Mouse (Mus musculus): ENCODE results near the gene Arhgef6.

The Arhgef6 gene

GRCm38 (mm10) chrX:57303188-57303878 is 35.2 kb downstream of the Arhgef6 start:
- DNase-seq (ENCODE audit: low read depth): no peak

DNA sequence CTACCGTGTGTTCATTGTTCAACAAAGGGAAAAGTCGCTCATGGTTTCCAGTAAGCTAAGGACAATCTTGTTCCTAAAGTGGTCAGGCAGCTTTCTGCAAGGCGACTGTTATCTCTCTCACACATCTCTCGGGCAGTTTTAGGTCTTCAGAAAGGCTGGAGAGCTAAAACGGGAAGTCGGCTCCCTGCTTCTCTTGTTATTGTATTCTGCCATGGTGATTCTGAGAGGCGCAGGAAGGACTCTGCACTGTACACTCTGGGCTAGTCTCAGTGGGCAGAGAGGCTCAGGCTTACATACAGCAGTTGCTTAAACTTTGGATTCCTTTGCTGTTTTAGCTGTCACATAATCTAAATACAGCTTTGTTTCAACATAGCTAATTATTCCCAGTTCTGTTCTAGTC is 39.6 kb downstream of the Arhgef6 start:
- no peak for DNase-seq (ENCODE audit: low read depth)

DNA sequence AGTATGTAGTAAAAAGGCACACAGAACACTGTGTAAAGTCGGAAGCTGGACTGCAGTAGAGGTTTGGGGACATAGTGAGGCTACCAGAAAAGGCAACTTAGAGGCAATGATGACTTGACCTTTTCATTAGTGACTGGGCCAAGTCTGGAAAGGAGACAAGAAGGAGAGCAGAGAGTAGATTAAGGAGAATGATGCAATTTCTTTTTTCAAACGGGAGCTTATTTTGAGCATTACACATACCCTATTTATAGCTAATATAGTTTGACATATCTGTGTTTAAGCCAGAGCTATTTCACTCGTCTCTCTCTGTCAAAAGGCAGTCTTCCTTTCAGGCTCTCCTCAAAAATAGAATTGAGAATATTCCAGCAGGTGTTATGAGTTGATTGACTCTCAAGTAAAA is 50.1 kb downstream of the Arhgef6 start:
- no peak for DNase-seq (ENCODE audit: low read depth)

DNA sequence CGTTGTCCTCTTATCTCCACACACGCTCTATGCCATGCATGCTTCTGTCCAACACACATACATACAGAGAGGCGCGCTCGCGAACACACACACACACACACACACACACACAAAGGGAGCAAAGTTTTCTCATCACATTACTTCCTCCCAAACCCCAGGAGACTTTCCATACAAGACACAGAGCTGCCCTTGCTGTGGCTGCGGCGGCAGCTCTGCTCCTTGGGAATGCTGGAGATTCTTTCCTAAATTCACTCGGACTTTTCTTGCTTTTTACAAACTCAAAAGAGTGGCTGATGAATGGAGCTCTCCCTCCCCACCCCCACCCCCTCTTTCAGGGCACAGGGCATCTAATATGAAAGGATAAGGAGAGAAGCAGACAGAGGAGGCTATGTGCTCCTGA is 52.2 kb downstream of the Arhgef6 start:
- peak; percentile 1 for DNase-seq (ENCODE audit: low read depth)

GRCm38 (mm10) chrX:57282184-57282583 is 56.3 kb downstream of the Arhgef6 start:
- DNase-seq (ENCODE audit: low read depth): no peak

DNA sequence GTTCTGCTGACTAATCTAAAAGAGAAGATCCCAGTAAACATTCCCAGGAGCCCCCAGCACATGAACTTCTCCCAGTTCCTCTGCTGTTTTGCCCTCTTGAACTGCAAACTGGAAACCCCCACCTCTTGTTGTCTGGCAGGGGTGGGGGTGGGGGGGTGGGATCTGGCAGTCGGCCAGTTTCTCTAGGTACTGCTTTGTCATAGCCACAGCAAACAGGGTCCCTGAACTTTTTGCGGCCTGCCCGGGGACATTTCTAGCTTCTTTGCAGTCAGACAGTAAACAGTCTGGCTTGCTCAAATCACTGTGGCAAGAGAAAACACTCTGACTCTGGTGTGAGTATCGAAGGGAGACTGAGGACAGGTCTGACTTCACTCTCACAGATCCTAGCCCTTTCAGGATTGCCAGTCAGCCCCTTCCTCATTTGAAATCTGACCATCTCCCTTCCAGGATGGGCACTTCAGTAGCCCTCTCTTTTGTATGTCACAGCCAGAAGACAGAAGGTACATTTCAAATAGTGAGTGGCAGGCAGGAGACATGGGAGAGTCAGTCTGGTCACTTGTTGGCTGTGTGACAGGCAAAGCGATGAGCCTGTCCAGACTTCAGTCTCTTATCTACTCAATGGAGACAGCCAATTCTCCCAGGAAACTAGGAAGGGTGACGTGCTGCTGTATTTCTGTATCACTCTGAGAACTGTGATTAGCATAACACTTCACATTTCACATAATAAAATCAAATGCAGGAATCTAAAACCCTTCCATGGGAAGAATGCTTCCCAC is 60.8 kb downstream of the Arhgef6 start:
- DNase-seq (ENCODE audit: low read depth): no peak

DNA sequence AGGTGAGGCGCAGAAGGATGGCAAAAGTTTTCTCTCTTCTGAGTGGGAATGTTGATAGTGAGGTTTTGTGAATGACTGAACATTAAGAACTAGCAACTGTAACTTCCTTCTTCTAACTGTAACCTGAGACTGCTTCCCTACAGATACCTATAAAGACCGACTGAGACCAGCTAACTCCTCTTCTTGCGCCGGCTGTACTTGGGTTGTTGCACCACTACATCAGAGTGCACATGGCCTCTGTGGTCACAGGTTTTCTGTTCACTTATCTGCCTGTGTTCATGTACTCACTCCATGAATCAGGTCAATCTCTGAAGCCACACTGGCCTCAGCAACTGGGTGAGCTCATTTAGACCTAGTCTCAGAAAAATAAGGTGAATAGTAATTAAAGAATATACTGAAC is 75.0 kb downstream of the Arhgef6 start:
- DNase-seq (ENCODE audit: low read depth): no peak

- DNase-seq (ENCODE audit: low read depth): no peak
Observed at GRCm38 (mm10) chrX:57260744-57261143, 77.8 kb downstream of the Arhgef6 start.

- DNase-seq (ENCODE audit: low read depth): no peak
Observed at GRCm38 (mm10) chrX:57253329-57254055, 85.0 kb downstream of the Arhgef6 start.

DNA sequence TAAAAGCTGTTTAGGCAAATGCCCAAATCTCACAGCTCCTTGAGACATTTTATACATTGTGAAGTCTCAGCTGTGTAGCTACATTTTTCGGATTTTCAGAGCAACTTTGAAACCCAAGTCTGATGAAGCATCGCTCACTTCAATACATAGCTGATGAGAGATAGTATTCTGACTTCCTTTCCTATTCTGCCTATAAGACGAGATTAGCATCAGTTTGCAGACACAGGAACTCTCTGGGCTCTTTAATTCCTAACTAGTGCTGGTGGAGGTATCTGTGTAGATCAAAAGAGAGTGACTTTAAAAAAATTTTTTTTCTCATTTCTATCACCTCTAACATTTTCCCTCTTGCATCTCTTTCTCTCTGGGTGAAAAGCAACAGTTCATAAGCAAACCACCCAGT is 100.0 kb downstream of the Arhgef6 start:
- no peak for DNase-seq (ENCODE audit: low read depth)

- no peak for DNase-seq (ENCODE audit: low read depth)
Observed at GRCm38 (mm10) chrX:57235982-57236381, 102.5 kb downstream of the Arhgef6 start.

DNA sequence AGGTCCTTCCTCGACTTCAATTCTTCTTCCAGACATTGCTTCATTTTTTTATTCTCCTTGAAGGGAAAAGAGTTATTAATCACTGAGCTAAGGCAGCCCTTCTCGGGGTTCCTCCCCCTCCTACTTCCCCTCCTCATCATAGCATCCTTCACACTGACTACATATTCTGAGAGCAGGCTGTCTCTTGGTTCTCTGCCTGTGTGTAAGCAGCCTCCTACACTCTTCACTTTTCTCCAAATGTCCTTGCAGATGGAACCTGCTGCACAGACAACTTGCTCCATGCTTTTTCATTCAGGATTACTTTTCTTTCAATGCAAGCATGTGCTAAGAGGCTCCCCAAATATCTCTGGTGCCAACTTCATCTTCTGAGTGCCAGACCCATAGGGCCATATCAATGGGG is 104.9 kb downstream of the Arhgef6 start:
- DNase-seq (ENCODE audit: low read depth): no peak

DNA sequence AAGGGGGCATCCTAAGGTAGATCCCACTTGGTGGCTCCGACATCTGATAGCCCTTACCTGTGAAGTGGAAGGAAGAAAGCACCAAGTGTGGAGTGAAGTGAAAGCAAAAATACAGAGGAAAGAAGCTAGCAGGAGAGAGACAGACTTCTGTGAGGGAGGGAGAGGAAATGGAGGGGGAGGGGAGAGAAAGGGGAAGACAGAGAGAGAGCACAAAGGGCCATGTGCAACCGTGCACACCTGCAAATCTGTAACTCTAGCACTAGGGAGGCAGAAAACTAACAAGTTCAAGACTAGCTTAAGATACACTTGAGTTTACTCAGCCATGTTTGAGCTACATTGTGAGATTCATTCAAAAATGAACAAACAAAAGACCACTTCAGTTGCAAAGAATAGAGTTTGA is 110.4 kb downstream of the Arhgef6 start:
- no peak for DNase-seq (ENCODE audit: low read depth)

GRCm38 (mm10) chrX:57223301-57223700 is 115.2 kb downstream of the Arhgef6 start:
- no peak for DNase-seq (ENCODE audit: low read depth)

DNA sequence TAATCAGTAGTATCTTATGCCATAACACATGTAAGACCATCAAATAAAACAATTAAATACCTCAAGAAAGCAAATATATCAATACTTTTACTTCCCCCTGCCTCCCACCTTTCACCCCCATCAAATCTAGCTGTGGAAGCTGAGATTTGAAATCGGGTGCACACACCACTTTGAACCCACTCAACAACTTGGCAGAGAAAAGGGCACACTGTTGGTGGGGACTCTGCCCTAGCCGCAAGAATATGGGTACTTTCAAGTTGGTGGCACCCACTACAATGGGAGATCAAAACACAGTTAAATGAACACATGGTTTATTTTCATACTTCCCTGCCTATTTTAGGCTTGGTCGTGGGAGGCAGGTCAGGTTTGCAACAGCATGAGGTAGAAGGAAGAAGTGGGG is 116.6 kb downstream of the Arhgef6 start:
- DNase-seq (ENCODE audit: low read depth): no peak

GRCm38 (mm10) chrX:57219563-57219962 is 119.0 kb downstream of the Arhgef6 start:
- DNase-seq (ENCODE audit: low read depth): no peak

DNA sequence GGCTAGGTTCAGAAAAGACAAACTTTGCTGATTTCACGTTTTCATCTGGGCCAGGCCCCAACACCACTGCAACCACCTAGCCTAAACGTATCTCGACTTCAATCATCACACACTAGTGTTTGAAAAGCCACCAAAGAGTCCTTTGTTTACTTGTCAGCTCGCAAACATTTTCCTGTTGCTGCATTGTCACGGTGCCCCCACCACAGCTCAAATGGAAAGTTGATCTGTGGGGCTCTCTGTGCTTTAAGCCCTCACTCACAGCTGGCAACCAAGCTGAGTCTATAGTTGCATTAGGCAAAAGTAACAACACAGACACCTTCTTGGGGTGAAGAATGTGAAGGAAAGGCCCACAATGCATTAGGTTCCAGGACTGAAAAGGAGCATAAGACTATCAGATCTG is 122.3 kb downstream of the Arhgef6 start:
- DNase-seq (ENCODE audit: low read depth): no peak

GRCm38 (mm10) chrX:57215495-57215894 is 123.0 kb downstream of the Arhgef6 start:
- DNase-seq (ENCODE audit: low read depth): no peak

DNA sequence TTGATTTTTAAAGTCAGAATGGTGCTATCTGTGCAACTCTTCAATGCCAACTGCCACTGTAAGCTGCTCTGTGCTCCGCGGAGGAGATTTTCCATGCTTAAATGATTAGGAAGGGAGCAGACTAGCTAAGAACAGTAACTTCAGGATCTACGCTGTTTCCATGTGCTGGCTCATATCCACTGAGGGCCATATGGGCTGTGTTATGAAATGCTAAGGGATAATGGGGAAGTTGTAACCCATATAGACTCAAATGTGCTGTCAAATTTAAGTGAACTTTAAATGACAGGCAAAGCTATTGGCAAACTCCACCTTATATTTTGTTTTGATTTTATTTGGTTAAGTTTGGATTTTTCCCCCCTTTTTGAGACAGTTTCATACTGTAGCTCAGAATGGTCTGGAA is 125.7 kb downstream of the Arhgef6 start:
- DNase-seq (ENCODE audit: low read depth): no peak

DNA sequence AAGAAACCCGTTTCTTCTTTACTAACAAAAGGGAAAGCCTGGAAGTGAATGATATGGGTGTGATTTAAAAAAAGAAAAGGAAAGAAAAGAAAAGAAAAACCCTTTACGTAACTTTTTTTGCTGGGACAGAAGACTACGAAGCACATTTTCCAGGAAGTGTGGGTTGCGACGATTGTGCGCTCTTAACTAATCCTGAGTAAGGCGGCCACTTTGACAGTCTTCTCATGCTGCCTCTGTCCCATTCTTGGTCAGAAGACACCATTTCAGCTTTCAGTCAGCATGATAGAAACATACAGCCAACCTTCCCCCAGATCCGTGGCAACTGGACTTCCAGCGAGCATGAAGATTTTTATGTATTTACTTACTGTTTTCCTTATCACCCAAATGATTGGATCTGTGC is 126.7 kb downstream of the Arhgef6 start, which contains the start of gene Cd40lg:
TSS of gene Cd40lg (plus strand) at position 268 of the 400 bp plus-strand sequence.
- no peak for DNase-seq (ENCODE audit: low read depth)

GRCm38 (mm10) chrX:57210591-57210990 is 127.9 kb downstream of the Arhgef6 start:
- no peak for DNase-seq (ENCODE audit: low read depth)

GRCm38 (mm10) chrX:57200397-57200796 is 138.1 kb downstream of the Arhgef6 start:
- no peak for DNase-seq (ENCODE audit: low read depth)

GRCm38 (mm10) chrX:57198036-57198435 is 140.5 kb downstream of the Arhgef6 start:
- DNase-seq (ENCODE audit: low read depth): no peak
